Mouse (Mus musculus) embryonic facial prominence, embryonic 13.5 days (tissue): ENCODE data around the gene Atp10a. TPM values are rescaled to one million over a fixed set of nuclear protein-coding genes. Genes with fewer than 3 reads are reported as not detected.

Experiments used
- ATAC-seq: fragments of 200-750 bp; cut with Nextera tagmentation; 2 replicates; pipeline ENCODE4 v1.8.0; 2017; ENCODE audit warnings: low read depth; ENCODE audit not compliant: insufficient number of reproducible peaks, insufficient read depth, low FRiP score, low TSS enrichment
- H3K27ac ChIP-seq: fragments of 300-500 bp; sonication (generic); 2 replicates; pipeline ENCODE4 v1.5.1; 2015; ENCODE audit warnings: moderate library complexity, mild to moderate bottlenecking, inconsistent platforms
- H3K27me3 ChIP-seq: fragments of 300-500 bp; sonication (generic); 2 replicates; pipeline ENCODE4 v1.6.1; 2015; ENCODE audit warnings: mild to moderate bottlenecking, inconsistent platforms
- H3K36me3 ChIP-seq: fragments of 300-500 bp; sonication (generic); 2 replicates; pipeline ENCODE4 v1.6.1; 2015; ENCODE audit warnings: mild to moderate bottlenecking, inconsistent platforms
- H3K4me1 ChIP-seq: fragments of 300-500 bp; sonication (generic); 2 replicates; pipeline ENCODE4 v1.6.1; 2015; ENCODE audit warnings: inconsistent platforms
- H3K4me2 ChIP-seq: fragments of 300-500 bp; sonication (generic); 2 replicates; pipeline ENCODE4 v1.6.1; 2015; ENCODE audit warnings: moderate library complexity, mild to moderate bottlenecking, inconsistent platforms
- H3K4me3 ChIP-seq: fragments of 300-500 bp; sonication (generic); 2 replicates; pipeline ENCODE4 v1.5.1; 2015; ENCODE audit warnings: mild to moderate bottlenecking, inconsistent platforms
- H3K9ac ChIP-seq: fragments of 300-500 bp; sonication (generic); 2 replicates; pipeline ENCODE4 v1.6.1; 2015; ENCODE audit warnings: mild to moderate bottlenecking, inconsistent platforms
- H3K9me3 ChIP-seq: fragments of 300-500 bp; sonication (generic); 2 replicates; pipeline ENCODE4 v1.6.1; 2016; ENCODE audit warnings: inconsistent platforms
- WGBS: fragments of 180-500 bp; shearing (Covaris S2); methylation state at CpG from one replicate; pipeline ENCODE4 v1.1.7; 2015; ENCODE audit warnings: mixed read lengths; 5-methylcytosine and 5-hydroxymethylcytosine counted together
- polyA plus RNA-seq: library from polyadenylated mRNA; unstranded; fragments of >200 nt; fragmentation: Nextera tagmentation; extraction: Ambion mirVana; gene quantifications from 2 replicates; pipeline ENCODE4 v1.2.1, GENCODE M21; 2015

Atp10a gene
- polyA plus RNA-seq, 1 experiment from 2014 or later: 2.0 TPM

DNA sequence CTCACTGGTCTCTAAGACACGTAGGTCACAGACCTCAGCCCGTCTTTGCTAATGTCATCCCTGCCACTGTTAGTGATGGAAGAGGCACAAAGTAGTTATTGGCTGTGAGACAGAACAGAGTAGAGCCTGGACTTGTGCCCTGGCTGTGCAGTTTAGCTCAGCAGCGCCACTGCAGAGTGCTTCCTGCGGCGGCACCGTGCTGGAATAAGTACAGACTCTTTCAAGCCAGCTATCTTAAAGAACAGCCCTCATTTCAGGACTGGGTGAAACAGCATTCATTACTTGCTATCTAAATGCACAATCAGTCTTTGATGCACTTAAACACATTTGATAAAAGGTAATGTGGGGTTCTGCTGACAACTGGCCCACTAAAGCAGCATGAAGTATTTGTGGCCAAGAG is 111.3 kb downstream of the Atp10a start:
- Histone ChIP-seq H3K27ac (no peak overlapping the region), H3K4me2 (no peak overlapping the region), H3K4me3 (no peak overlapping the region), H3K27me3 (no peaks in the 10 kb centered on the region), H3K4me1 (no peaks in the 10 kb centered on the region), H3K36me3 (no peaks in the 10 kb centered on the region), H3K9me3 (no peaks in the 10 kb centered on the region), H3K9ac (no peak overlapping the region)
- no peak for ATAC-seq
- WGBS: 84% methylated on average over 6 of the region's 6 CpGs

DNA sequence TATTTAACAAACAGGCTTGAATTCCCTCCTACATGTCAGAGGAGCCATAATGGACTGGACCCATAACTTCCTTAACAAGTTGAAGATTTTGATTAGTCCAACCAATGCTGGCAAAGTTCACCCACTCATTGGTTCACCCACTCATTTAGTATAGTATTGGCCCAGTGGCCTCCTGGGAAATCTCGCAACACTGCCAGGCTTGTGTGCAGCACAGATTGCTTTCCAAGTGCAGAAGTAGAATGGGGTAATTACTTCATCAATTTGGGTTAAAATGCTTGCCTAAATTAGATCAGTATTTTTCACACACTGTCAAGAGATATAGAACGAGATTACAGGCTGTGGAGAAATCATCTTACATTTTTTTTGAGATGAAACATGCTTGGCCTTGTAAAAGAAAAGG is 112.3 kb downstream of the Atp10a start:
- H3K27ac ChIP-seq: no peak overlapping the region

DNA sequence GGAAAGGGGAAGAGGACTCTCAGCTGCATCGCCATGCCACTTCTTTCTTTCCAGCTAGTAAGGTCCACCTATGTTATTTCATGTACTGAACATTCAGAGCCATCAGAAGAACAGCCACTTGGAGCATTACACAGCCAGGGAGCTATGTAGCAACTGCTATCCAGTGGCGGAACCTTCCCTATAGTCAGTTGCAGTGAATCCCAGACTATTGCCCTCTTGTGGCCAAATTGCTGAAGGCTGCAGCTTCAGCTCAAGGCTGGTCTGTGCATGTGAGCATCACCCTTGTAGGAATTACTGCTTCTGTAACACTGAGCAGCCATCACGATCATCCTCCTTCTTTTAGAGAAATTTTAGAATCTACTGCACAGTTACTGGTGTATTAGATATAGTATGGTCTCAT is 114.3 kb downstream of the Atp10a start:
- H3K4me2 ChIP-seq: no peak overlapping the region
- H3K27ac ChIP-seq: no peak overlapping the region
- H3K4me1 ChIP-seq: no peaks in the 10 kb centered on the region
- 61% methylated on average over 3 of the region's 3 CpGs for whole genome bisulfite sequencing
- no peaks in the 10 kb centered on the region for H3K36me3 ChIP-seq
- no peaks in the 10 kb centered on the region for H3K27me3 ChIP-seq
- no peaks in the 10 kb centered on the region for H3K9me3 ChIP-seq
- no peak overlapping the region for H3K9ac ChIP-seq
- no peak for ATAC-seq
- H3K4me3 ChIP-seq: no peak overlapping the region

More for the DNA sequence above, 112.3 kb downstream of the Atp10a start:
- H3K4me3 ChIP-seq: no peak overlapping the region
- H3K9me3 ChIP-seq: no peaks in the 10 kb centered on the region
- no peak overlapping the region for H3K9ac ChIP-seq
- H3K4me2 ChIP-seq: no peak overlapping the region
- WGBS: 71% methylated on average over 2 of the region's 2 CpGs
- no peaks in the 10 kb centered on the region for H3K4me1 ChIP-seq
- ATAC-seq: no peak
- H3K36me3 ChIP-seq: no peaks in the 10 kb centered on the region
- no peaks in the 10 kb centered on the region for H3K27me3 ChIP-seq

GRCm38 (mm10) chr7:58772048-58772690 is 116.2 kb downstream of the Atp10a start:
- H3K9ac ChIP-seq: no peak overlapping the region
- H3K4me3 ChIP-seq: no peak overlapping the region
- H3K9me3 ChIP-seq: no peaks in the 10 kb centered on the region
- no peaks in the 10 kb centered on the region for H3K4me1 ChIP-seq
- WGBS: 79% methylated on average over 6 of the region's 6 CpGs
- no peaks in the 10 kb centered on the region for H3K27me3 ChIP-seq
- H3K4me2 ChIP-seq: no peak overlapping the region
- no peak overlapping the region for H3K27ac ChIP-seq
- no peaks in the 10 kb centered on the region for H3K36me3 ChIP-seq
- ATAC-seq: no peak

DNA sequence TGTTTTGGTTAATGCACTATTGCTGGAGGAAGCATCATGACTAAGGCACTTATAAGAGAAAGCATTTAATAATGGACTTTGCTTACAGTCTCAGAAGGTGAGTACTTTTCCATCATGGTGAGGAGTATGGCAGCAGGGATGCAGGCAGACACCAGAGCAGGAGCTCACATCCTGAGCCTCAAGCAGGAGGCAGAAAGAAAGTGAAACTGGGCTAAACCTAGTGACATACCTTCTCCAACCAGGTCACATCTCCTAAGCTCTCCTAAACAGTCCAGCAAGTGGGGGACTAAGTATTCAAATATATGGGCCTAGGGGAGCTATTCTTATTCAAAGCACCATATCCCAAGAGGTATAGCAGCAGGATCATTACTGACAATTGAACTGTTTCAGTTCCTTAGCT is 123.2 kb downstream of the Atp10a start:
- ATAC-seq: no peak

GRCm38 (mm10) chr7:58786986-58787385 is 131.0 kb downstream of the Atp10a start:
- 92% methylated on average over 4 of the region's 4 CpGs for WGBS
- no peak for ATAC-seq
- H3K27ac ChIP-seq: no peak overlapping the region
- H3K9me3 ChIP-seq: no peaks in the 10 kb centered on the region
- 0 out of 2 replicates have a peak, but pooled peaks cover 7% of the 10 kb centered on the region for H3K36me3 ChIP-seq
- H3K9ac ChIP-seq: no peak overlapping the region
- H3K4me2 ChIP-seq: no peak overlapping the region
- no peaks in the 10 kb centered on the region for H3K27me3 ChIP-seq
- H3K4me3 ChIP-seq: no peak overlapping the region
- H3K4me1 ChIP-seq: peaks cover 12% of the 10 kb centered on the region

More for the DNA sequence above, 123.2 kb downstream of the Atp10a start:
- Histone ChIP-seq H3K4me1 (no peaks in the 10 kb centered on the region), H3K4me3 (no peak overlapping the region), H3K36me3 (no peaks in the 10 kb centered on the region), H3K27ac (no peak overlapping the region), H3K9me3 (no peaks in the 10 kb centered on the region), H3K4me2 (no peak overlapping the region), H3K9ac (no peak overlapping the region), H3K27me3 (no peaks in the 10 kb centered on the region)

- H3K36me3 ChIP-seq: 0 out of 2 replicates have a peak, but pooled peaks cover 7% of the 10 kb centered on the region
- no peak overlapping the region for H3K4me2 ChIP-seq
- H3K4me3 ChIP-seq: no peak overlapping the region
- peaks cover 12% of the 10 kb centered on the region for H3K4me1 ChIP-seq
- ATAC-seq: no peak
- WGBS: 75% methylated on average over 3 of the region's 4 CpGs
- H3K9me3 ChIP-seq: no peaks in the 10 kb centered on the region
- no peak overlapping the region for H3K9ac ChIP-seq
- H3K27me3 ChIP-seq: no peaks in the 10 kb centered on the region
- H3K27ac ChIP-seq: no peak overlapping the region
Observed at GRCm38 (mm10) chr7:58787585-58787984, 131.6 kb downstream of the Atp10a start.

DNA sequence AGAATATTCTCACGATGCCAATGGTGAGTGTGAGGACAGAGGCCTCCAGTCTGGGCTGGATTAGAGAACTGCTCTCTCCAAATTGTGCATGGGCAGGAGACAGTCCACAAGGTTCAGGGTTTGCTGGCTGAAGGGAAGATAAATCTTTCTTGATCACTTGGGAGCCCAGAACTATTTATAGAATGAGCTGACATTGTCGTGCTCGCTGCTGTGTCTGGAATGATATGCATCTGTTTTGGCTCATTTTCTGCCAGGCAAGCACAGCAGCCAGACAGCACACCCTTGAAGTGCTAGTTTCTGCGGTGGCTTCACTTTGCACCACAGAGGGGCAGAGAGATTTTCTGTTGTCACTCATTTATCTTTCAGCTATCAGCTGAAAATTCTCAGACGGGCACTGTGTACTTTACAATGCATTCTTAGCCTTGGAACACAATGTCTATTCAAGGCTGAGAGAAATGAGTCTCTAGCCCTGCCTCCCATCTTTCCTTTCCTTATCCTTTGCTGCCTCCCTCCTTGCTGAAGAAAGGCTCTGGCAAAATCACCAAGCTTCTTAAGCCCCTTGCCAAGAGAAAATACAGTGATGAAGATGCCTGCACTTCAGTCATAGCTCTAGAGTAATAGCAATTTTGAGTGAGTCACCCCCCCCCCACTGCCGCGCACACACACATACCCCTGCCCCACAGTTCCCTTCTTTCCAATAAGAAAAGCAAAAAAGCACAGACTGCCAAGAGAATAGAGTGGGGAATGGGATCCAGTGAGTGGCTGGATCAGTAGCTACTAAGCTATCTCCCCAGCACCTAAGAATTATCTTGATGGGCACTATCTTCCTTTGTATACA is 132.7 kb downstream of the Atp10a start:
- Histone ChIP-seq H3K9ac (no peak overlapping the region), H3K9me3 (no peaks in the 10 kb centered on the region), H3K27ac (no peak overlapping the region), H3K36me3 (0 out of 2 replicates have a peak, but pooled peaks cover 7% of the 10 kb centered on the region), H3K4me3 (no peak overlapping the region), H3K4me2 (no peak overlapping the region), H3K27me3 (no peaks in the 10 kb centered on the region), H3K4me1 (peaks cover 12% of the 10 kb centered on the region)
- no peak for ATAC-seq
- 51% methylated on average over 7 of the region's 7 CpGs for WGBS

GRCm38 (mm10) chr7:58797281-58797680 is 141.3 kb downstream of the Atp10a start:
- Histone ChIP-seq H3K4me1 (no peaks in the 10 kb centered on the region), H3K27ac (no peak overlapping the region), H3K36me3 (no peaks in the 10 kb centered on the region), H3K9ac (no peak overlapping the region), H3K4me2 (no peak overlapping the region), H3K4me3 (no peak overlapping the region), H3K9me3 (no peaks in the 10 kb centered on the region), H3K27me3 (no peaks in the 10 kb centered on the region)
- 89% methylated on average over 6 of the region's 6 CpGs for WGBS
- ATAC-seq: no peak

GRCm38 (mm10) chr7:58800916-58801315 is 144.9 kb downstream of the Atp10a start:
- Histone ChIP-seq H3K27me3 (no peaks in the 10 kb centered on the region), H3K4me1 (no peaks in the 10 kb centered on the region), H3K27ac (no peak overlapping the region), H3K36me3 (0 out of 2 replicates have a peak, but pooled peaks cover 4% of the 10 kb centered on the region), H3K9ac (no peak overlapping the region), H3K4me3 (no peak overlapping the region), H3K4me2 (no peak overlapping the region), H3K9me3 (no peaks in the 10 kb centered on the region)
- no peak for ATAC-seq
- WGBS: 79% methylated on average over 7 of the region's 7 CpGs

GRCm38 (mm10) chr7:58801791-58802190 is 145.8 kb downstream of the Atp10a start:
- Histone ChIP-seq H3K4me2 (no peak overlapping the region), H3K9me3 (no peaks in the 10 kb centered on the region), H3K9ac (no peak overlapping the region), H3K4me3 (no peak overlapping the region), H3K4me1 (no peaks in the 10 kb centered on the region), H3K27ac (no peak overlapping the region), H3K27me3 (no peaks in the 10 kb centered on the region), H3K36me3 (0 out of 2 replicates have a peak, but pooled peaks cover 4% of the 10 kb centered on the region)
- 86% methylated on average over 2 of the region's 2 CpGs for WGBS
- ATAC-seq: no peak

DNA sequence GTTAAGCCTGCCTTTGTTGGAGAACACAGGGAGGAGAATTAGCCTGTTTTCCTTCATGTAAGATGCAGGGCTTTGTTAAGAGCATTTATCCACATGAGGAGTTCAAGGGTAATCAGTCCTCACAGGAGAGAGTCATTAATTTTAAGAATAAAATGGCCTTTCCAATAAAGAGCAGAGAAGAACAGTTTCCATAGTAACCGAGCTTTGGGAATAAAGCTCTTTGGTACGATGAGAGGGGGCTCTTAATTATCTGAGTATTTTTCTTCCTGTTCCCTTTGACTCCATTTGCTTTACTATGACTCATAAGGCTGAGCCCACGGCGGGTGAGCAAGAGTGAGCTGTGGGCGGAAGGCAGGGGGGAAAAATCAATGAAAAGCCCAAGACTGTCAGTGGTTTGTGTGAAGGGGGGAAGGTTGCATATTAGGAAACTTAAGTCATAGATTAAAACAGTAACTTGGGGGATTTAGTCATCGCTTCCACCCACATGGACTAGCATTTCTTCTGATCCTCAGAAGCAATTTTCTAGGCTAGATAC is 166.2 kb downstream of the Atp10a start:
- no peaks in the 10 kb centered on the region for H3K9me3 ChIP-seq
- no peak overlapping the region for H3K4me3 ChIP-seq
- H3K36me3 ChIP-seq: 0 out of 2 replicates have a peak, but pooled peaks cover 3% of the 10 kb centered on the region
- H3K4me2 ChIP-seq: no peak overlapping the region
- H3K9ac ChIP-seq: no peak overlapping the region
- no peaks in the 10 kb centered on the region for H3K4me1 ChIP-seq
- WGBS: 64% methylated on average over 6 of the region's 6 CpGs
- no peaks in the 10 kb centered on the region for H3K27me3 ChIP-seq
- no peak overlapping the region for H3K27ac ChIP-seq
- no peak for ATAC-seq
